Mouse (Mus musculus) bone marrow macrophage, adult 2 months (primary cell): ENCODE measurements around the gene Hcst. TPM values are rescaled to one million over a fixed set of nuclear protein-coding genes. Genes with fewer than 3 reads are reported as not detected.
A peak's percentile ranks its signal among the peaks of the same experiment; 100 is the strongest.

Source experiments
- H3K27ac ChIP-seq: 2 replicates; pipeline ENCODE4 v1.5.1; 2012; ENCODE audit warnings: low read depth, low read length; ENCODE audit not compliant: insufficient read depth
- H3K4me1 ChIP-seq: 2 replicates; pipeline ENCODE4 v1.6.1; 2012; ENCODE audit warnings: low read length; ENCODE audit not compliant: control insufficient read depth, insufficient read depth
- H3K4me3 ChIP-seq: 2 replicates; pipeline ENCODE4 v1.5.1; 2012; ENCODE audit warnings: mild to moderate bottlenecking, low read length, moderate library complexity; ENCODE audit not compliant: insufficient read depth
- CTCF ChIP-seq: IDR thresholded peaks from 2 replicates; pipeline ENCODE4 v1.5.1; 2012; ENCODE audit warnings: low read depth, mild to moderate bottlenecking, low read length, moderate library complexity
- POLR2A ChIP-seq: IDR thresholded peaks from 2 replicates; pipeline ENCODE4 v1.6.1; 2012; ENCODE audit warnings: mild to moderate bottlenecking, low read depth, low read length, borderline replicate concordance
- polyA plus RNA-seq: library from polyadenylated mRNA; stranded (reverse); fragments of >200 nt; gene quantifications from 2 replicates; pipeline ENCODE4 v1.2.4, GENCODE M21; 2012; ENCODE audit not compliant: missing spikeins, insufficient read depth, insufficient read length

Hcst gene
- polyA plus RNA-seq, 1 experiment = 53.0 TPM

DNA sequence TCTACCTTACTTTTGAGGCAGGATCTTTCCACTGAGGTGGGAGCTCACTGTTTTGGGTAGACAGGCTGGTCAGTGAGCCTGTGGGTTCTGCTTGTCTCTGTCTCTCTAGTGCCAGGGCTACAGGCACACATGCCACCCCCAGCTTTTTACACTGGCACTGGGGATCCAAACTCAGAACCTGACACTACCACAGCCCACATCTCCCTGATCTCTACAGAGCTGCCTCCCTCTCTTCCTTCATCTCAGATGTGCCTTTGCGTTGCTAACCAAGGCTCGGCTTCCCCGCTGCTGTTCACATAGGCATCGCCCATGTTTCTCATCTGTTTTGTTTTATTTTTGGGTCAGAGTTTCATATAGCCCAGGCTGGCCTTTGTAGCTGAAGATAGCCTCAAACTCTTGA is 26.0 kb downstream of the Hcst start:
- Histone ChIP-seq H3K27ac (peak overlapping the region; percentile 99), H3K4me3 (peak overlapping the region; percentile 51), H3K4me1 (peaks cover 21% of the 10 kb centered on the region)
- no peak for TF ChIP-seq POLR2A
- TF ChIP-seq CTCF = no peak

DNA sequence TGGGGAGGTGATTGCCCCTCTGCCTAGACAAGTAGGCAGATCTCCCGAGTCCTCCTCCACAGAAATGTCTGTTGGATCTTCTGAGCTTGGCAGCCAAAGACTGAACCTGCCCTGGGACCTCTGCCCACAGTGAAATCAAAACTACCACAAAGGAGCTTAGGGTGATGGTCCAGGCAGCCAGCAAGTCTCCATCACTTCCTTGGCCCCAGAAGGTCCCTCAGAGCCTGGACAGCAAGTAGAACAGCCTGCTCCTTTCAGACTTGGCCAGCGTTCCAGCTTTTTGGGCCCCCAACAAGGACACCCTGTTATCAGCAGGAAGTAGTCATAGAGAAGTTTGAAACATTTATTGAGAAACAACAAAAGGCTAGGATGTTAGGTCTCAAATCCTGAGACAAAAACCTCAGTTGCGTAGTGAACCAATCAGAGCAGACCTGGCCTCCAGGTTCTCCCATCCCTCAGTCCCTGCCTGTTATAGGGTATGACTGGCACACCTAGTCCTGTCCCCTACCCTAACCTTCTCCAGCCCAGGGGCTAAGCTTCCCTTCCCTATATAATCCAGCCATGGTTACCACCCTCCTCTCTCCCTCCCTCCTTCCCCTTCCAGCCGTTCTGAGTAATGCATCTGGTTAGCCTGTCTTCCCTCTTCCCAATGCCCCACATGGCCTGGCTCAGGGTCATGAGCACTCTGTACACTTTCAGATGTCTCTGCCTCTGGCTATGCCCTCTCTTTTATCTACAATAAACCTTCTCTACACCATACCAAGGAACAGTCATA is 26.7 kb downstream of the Hcst start:
- Histone ChIP-seq H3K4me1 (peaks cover 21% of the 10 kb centered on the region), H3K4me3 (peak overlapping the region; percentile 51), H3K27ac (peak overlapping the region; percentile 99)
- no peak for TF ChIP-seq CTCF
- no peak for TF ChIP-seq POLR2A

- TF ChIP-seq CTCF = no peak
- TF ChIP-seq POLR2A = no peak
- no peak overlapping the region for H3K27ac ChIP-seq
- no peak overlapping the region for H3K4me3 ChIP-seq
- no peaks in the 10 kb centered on the region for H3K4me1 ChIP-seq
These were observed 35.5 kb downstream of the Hcst start for GRCm38 (mm10) chr7:30384106-30384505.

GRCm38 (mm10) chr7:30380061-30380460 is 39.6 kb downstream of the Hcst start:
- no peaks in the 10 kb centered on the region for H3K4me1 ChIP-seq
- no peak overlapping the region for H3K27ac ChIP-seq
- TF ChIP-seq POLR2A (no peak), CTCF (no peak)
- H3K4me3 ChIP-seq = no peak overlapping the region

DNA sequence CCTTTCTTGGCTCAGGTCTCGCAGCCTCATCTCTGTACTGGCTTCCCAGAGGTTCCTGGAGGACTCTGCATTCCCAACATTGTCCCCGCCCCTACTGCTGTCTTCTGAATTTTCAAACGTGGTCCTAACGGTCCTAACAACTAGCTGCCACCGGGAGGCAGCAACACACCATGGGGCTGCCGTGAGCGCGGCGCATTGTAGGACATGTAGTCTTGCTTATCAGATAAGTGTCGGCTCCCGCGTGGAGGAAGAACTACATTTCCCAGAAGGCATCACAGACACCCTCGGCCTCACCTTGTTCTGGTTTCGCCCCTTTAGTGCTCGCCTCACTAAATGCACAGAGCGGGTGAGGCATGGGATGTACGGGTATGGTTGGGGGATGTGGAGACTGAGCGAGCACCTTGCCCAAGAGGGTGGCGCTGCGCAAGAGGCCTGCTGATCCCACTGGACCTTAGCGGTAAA is 46.1 kb downstream of the Hcst start:
- Histone ChIP-seq H3K27ac (no peak overlapping the region), H3K4me1 (no peaks in the 10 kb centered on the region), H3K4me3 (peak overlapping the region; percentile 71)
- no peak for TF ChIP-seq POLR2A
- TF ChIP-seq CTCF = peak; percentile 73

Other genes with a start within 250 kb of the Hcst start
- gene Cox7a1, start 235.7 kb downstream of the Hcst start, polyA plus RNA-seq = 8.0 and 14.3 TPM in 2 replicates
- 501 and 572 TPM in 2 replicates for gene Capns1, start 221.0 kb downstream of the Hcst start, polyA plus RNA-seq
- gene Polr2i, start 187.9 kb downstream of the Hcst start, polyA plus RNA-seq = 47.6 and 50.3 TPM in 2 replicates
- gene Tbcb, start 187.6 kb downstream of the Hcst start, polyA plus RNA-seq = 83.3 and 108 TPM in 2 replicates
- gene Ovol3, start 184.1 kb downstream of the Hcst start, polyA plus RNA-seq = not detected in 2 replicates
- gene Thap8, start 139.8 kb downstream of the Hcst start, polyA plus RNA-seq = 0.55 and 1.0 TPM in 2 replicates
- 21.4 and 25.8 TPM in 2 replicates for gene Wdr62, start 139.4 kb downstream of the Hcst start, polyA plus RNA-seq
- gene Clip3, start 128.1 kb downstream of the Hcst start, polyA plus RNA-seq = 0.49 and 1.7 TPM in 2 replicates
- gene Alkbh6, start 111.1 kb downstream of the Hcst start, polyA plus RNA-seq = 32.8 and 39.9 TPM in 2 replicates
- gene Syne4, start 105.0 kb downstream of the Hcst start, polyA plus RNA-seq = 1.2 TPM in 1 of 2 replicates, not detected in the other
- gene E130208F15Rik, start 98.1 kb downstream of the Hcst start, polyA plus RNA-seq = not detected in 2 replicates
- gene Sdhaf1, start 96.0 kb downstream of the Hcst start, polyA plus RNA-seq = 4.5 and 4.6 TPM in 2 replicates
- gene Lrfn3, start 57.1 kb downstream of the Hcst start, polyA plus RNA-seq = not detected in 2 replicates
- gene Tyrobp, start 6.1 kb downstream of the Hcst start, polyA plus RNA-seq = 3,702 and 3,978 TPM in 2 replicates
- gene Nfkbid, start 1.9 kb upstream of the Hcst start, polyA plus RNA-seq = 18.6 and 22.4 TPM in 2 replicates
- gene Aplp1, start 25.7 kb upstream of the Hcst start, polyA plus RNA-seq = 2.0 and 2.3 TPM in 2 replicates
- not detected in 2 replicates for gene Kirrel2, start 37.8 kb upstream of the Hcst start, polyA plus RNA-seq
- not detected in 2 replicates for gene Nphs1, start 38.5 kb upstream of the Hcst start, polyA plus RNA-seq
- not detected in 2 replicates for gene Prodh2, start 73.8 kb upstream of the Hcst start, polyA plus RNA-seq
- 8.4 and 9.5 TPM in 2 replicates for gene Arhgap33, start 115.2 kb upstream of the Hcst start, polyA plus RNA-seq
- 12.0 and 14.6 TPM in 2 replicates for gene Hspb6, start 132.3 kb upstream of the Hcst start, polyA plus RNA-seq
- gene Proser3, start 132.4 kb upstream of the Hcst start, polyA plus RNA-seq = 8.8 and 12.2 TPM in 2 replicates
- 29.6 and 44.3 TPM in 2 replicates for gene Lin37, start 140.0 kb upstream of the Hcst start, polyA plus RNA-seq
- gene U2af1l4, start 143.4 kb upstream of the Hcst start, polyA plus RNA-seq = 62.1 and 74.5 TPM in 2 replicates
- 7.9 and 12.2 TPM in 2 replicates for gene Gm49396, start 143.5 kb upstream of the Hcst start, polyA plus RNA-seq
- 204 and 236 TPM in 2 replicates for gene Psenen, start 143.8 kb upstream of the Hcst start, polyA plus RNA-seq
- gene Igflr1, start 145.6 kb upstream of the Hcst start, polyA plus RNA-seq = 1.3 and 2.1 TPM in 2 replicates
- gene Kmt2b, start 168.9 kb upstream of the Hcst start, polyA plus RNA-seq = 36.2 and 38.4 TPM in 2 replicates
- gene Zbtb32, start 179.1 kb upstream of the Hcst start, polyA plus RNA-seq = 0.45 TPM in 1 of 2 replicates, not detected in the other
- gene Upk1a, start 193.0 kb upstream of the Hcst start, polyA plus RNA-seq = not detected in 2 replicates
- gene Cox6b1, start 206.3 kb upstream of the Hcst start, polyA plus RNA-seq = 553 and 612 TPM in 2 replicates
- gene Etv2, start 216.0 kb upstream of the Hcst start, polyA plus RNA-seq = not detected in 2 replicates
- 59.6 and 69.7 TPM in 2 replicates for gene Rbm42, start 230.5 kb upstream of the Hcst start, polyA plus RNA-seq
- 16.8 and 18.7 TPM in 2 replicates for gene Haus5, start 245.1 kb upstream of the Hcst start, polyA plus RNA-seq